ENCODE assay signal across 22 mouse cellular contexts in genomic region chr4:64645141-64645540, GRCm38 (mm10).
A peak's percentile ranks its signal among the peaks of the same experiment; 100 is the strongest.
DNase-seq lines count a peak whose midpoint lies in the region; ATAC-seq and TF ChIP-seq lines count a peak whose summit lies in the region.
"Had no signal": no experiment of that assay in that cellular context is flagged by ENCODE, and none has a peak within 500 bp of the region (broad histone marks: within the 10 kb centered on the region; RNA-seq: fewer than 3 reads in every experiment).

No protein-coding gene starts in this region.

- no peaks in the 10 kb centered on the region for H3K36me3 ChIP-seq in kidney, adult 2 months (ENCODE audit: control insufficient read depth, insufficient read depth, low read length)
- H3K36me3 ChIP-seq in kidney, embryonic 14.5 days (ENCODE audit: control insufficient read depth, insufficient read depth, low read length) = no peaks in the 10 kb centered on the region
- H3K36me3 ChIP-seq in kidney, embryonic 15.5 days = no peaks in the 10 kb centered on the region
- H3K36me3 ChIP-seq in liver, adult 2 months (ENCODE audit: control insufficient read depth, insufficient read depth, low read length) = no peaks in the 10 kb centered on the region
- no peaks in the 10 kb centered on the region for H3K36me3 ChIP-seq in liver, embryonic 12.5 days
- H3K36me3 ChIP-seq: G1E had no signal

- no peaks in the 10 kb centered on the region for H3K27me3 ChIP-seq in kidney, adult 2 months (replicated peaks; ENCODE audit: control insufficient read depth, insufficient read depth, low read length)
- H3K27me3 ChIP-seq in kidney, embryonic 14.5 days (ENCODE audit: control insufficient read depth, insufficient read depth, low read length) = no peaks in the 10 kb centered on the region
- H3K27me3 ChIP-seq in kidney, embryonic 15.5 days = no peaks in the 10 kb centered on the region
- no peaks in the 10 kb centered on the region; the same call in 1 of the 2 replicates for H3K27me3 ChIP-seq in liver, adult 2 months (ENCODE audit: control insufficient read depth, insufficient read depth, low read length)
- H3K27me3 ChIP-seq in liver, embryonic 12.5 days (replicated peaks) = no peaks in the 10 kb centered on the region
- H3K27me3 ChIP-seq: CH12.LX, Patski had no signal

- no peak for ATAC-seq in kidney, embryonic 14.5 days (ENCODE audit: low FRiP score, low TSS enrichment)
- no peak for ATAC-seq in kidney, embryonic 15.5 days (replicated peaks; ENCODE audit: low FRiP score)
- no peak for ATAC-seq in liver, embryonic 12.5 days
- ATAC-seq: activated CD4-positive, CD25-positive, alpha-beta regulatory T cell, adult 4 months; CD4-positive, CD25-positive, alpha-beta regulatory T cell, adult 4 months; Patski had no signal

- H3K4me2 ChIP-seq in kidney, embryonic 14.5 days (replicated peaks; ENCODE audit: low read depth, low read length) = no peak overlapping the region
- no peak overlapping the region for H3K4me2 ChIP-seq in kidney, embryonic 15.5 days
- H3K4me2 ChIP-seq in liver, embryonic 12.5 days = no peak overlapping the region

- no peaks in the 10 kb centered on the region for H3K4me1 ChIP-seq in kidney, adult 2 months (ENCODE audit: control insufficient read depth, insufficient read depth, low read length)
- H3K4me1 ChIP-seq in kidney, embryonic 14.5 days (ENCODE audit: control insufficient read depth, insufficient read depth, low read length) = no peaks in the 10 kb centered on the region
- no peaks in the 10 kb centered on the region for H3K4me1 ChIP-seq in kidney, embryonic 15.5 days
- peaks cover 3% of the 10 kb centered on the region; the same call in 1 of the 2 replicates for H3K4me1 ChIP-seq in liver, adult 2 months (ENCODE audit: control insufficient read depth, insufficient read depth, low read length)
- no peaks in the 10 kb centered on the region for H3K4me1 ChIP-seq in liver, embryonic 12.5 days

- DNase-seq in kidney, adult 2 months = peak; percentile 52
- peak; percentile 26 for DNase-seq in kidney, adult 9 months
- peak; percentile 2 to 3 for DNase-seq in kidney, postnatal 36 days
- DNase-seq in kidney, postnatal 4 days = no peak
- peak; percentile 74 for DNase-seq in liver, adult 2 months (ENCODE audit: extremely low read depth, low read depth, low spot score)
- DNase-seq: adrenal gland, adult 2 months; adrenal gland, adult 8-10 months; adrenal gland, postnatal 10 days; adrenal gland, postnatal 14 days; adrenal gland, postnatal 25 days; adrenal gland, postnatal 36 days; B cell, adult 2 months; cerebellum, adult 11 months; cerebellum, adult 11-12 months had no signal

- H3K4me3 ChIP-seq in kidney, adult 2 months (ENCODE audit: insufficient read depth, low read depth, low read length) = no peak overlapping the region
- H3K4me3 ChIP-seq in kidney, embryonic 14.5 days (ENCODE audit: low read length) = no peak overlapping the region
- no peak overlapping the region for H3K4me3 ChIP-seq in kidney, embryonic 15.5 days (replicated peaks)
- no peak overlapping the region for H3K4me3 ChIP-seq in liver, adult 2 months (ENCODE audit: insufficient read depth, low read depth, low read length)
- no peak overlapping the region for H3K4me3 ChIP-seq in liver, embryonic 12.5 days

- TF ChIP-seq CTCF in kidney, adult 2 months (conservative IDR thresholded peaks at IDR 0.05; ENCODE audit: insufficient read depth, insufficient read length, low read depth, low read length) = no peak
- TF ChIP-seq CTCF in liver, adult 2 months (IDR thresholded peaks at IDR 0.05; ENCODE audit: low read depth, low read length) = no peak

- H3K9ac ChIP-seq in kidney, embryonic 14.5 days (ENCODE audit: low read depth, low read length) = no peak overlapping the region
- H3K9ac ChIP-seq in kidney, embryonic 15.5 days = no peak overlapping the region
- H3K9ac ChIP-seq in liver, adult 2 months (ENCODE audit: low read depth, low read length) = no peak overlapping the region
- no peak overlapping the region for H3K9ac ChIP-seq in liver, embryonic 12.5 days

- no peak for TF ChIP-seq POLR2A in kidney, adult 2 months (IDR thresholded peaks at IDR 0.05; ENCODE audit: low read depth, low read length)
- no peak for TF ChIP-seq POLR2A in liver, adult 2 months (IDR thresholded peaks at IDR 0.05; ENCODE audit: extremely low read depth, insufficient read depth, low read length)

- WGBS in kidney, adult 2 months = 48% methylated on average over 2 of the region's 2 CpGs
- 80% methylated on average over 2 of the region's 2 CpGs for WGBS in kidney, embryonic 14.5 days
- WGBS in kidney, embryonic 15.5 days = 87% methylated on average over 2 of the region's 2 CpGs
- WGBS in liver, adult 2 months = 33% methylated on average over 2 of the region's 2 CpGs
- WGBS in liver, embryonic 12.5 days (ENCODE audit: insufficient replicate concordance) = 63% methylated on average over 2 of the region's 2 CpGs

- H3K79me2 ChIP-seq in liver, adult 2 months (ENCODE audit: control insufficient read depth, insufficient read depth, low read length) = no peaks in the 10 kb centered on the region

- H3K9me3 ChIP-seq in kidney, embryonic 14.5 days (ENCODE audit: control insufficient read depth, low read length) = no peaks in the 10 kb centered on the region
- no peaks in the 10 kb centered on the region for H3K9me3 ChIP-seq in kidney, embryonic 15.5 days (replicated peaks)
- H3K9me3 ChIP-seq in liver, embryonic 12.5 days (replicated peaks) = no peaks in the 10 kb centered on the region
- H3K9me3 ChIP-seq: G1E had no signal

- no peak overlapping the region for H3K27ac ChIP-seq in kidney, adult 2 months (ENCODE audit: insufficient read depth, low read depth, low read length)
- no peak overlapping the region for H3K27ac ChIP-seq in kidney, embryonic 14.5 days (ENCODE audit: low read depth, low read length)
- no peak overlapping the region for H3K27ac ChIP-seq in kidney, embryonic 15.5 days
- H3K27ac ChIP-seq in liver, adult 2 months (replicated peaks; ENCODE audit: insufficient read depth, low read depth, low read length) = no peak overlapping the region
- no peak overlapping the region for H3K27ac ChIP-seq in liver, embryonic 12.5 days

Comparison
In these comparisons a context has a peak if more than half of its experiments do, and no peak if none do; other contexts are left out.
1. DNase-seq: peak in kidney, adult 2 months (single experiment), kidney, adult 9 months (single experiment), kidney, postnatal 36 days (2 of 2) and liver, adult 2 months (single experiment); none in kidney, postnatal 4 days (0 of 2).